Mouse (Mus musculus): ENCODE results near the gene Hpgd. TPM values are rescaled to one million over a fixed set of nuclear protein-coding genes. Genes with fewer than 3 reads are reported as not detected.
"Not testable (repeated sequence)": the region's sequence is repeated elsewhere in the genome, so short reads cannot be mapped to it uniquely, and the experiment has no call there.

Hpgd gene
- polyA plus RNA-seq (2012; rRNA removed), result 10.0 and 15.0 TPM in 2 replicates

DNA sequence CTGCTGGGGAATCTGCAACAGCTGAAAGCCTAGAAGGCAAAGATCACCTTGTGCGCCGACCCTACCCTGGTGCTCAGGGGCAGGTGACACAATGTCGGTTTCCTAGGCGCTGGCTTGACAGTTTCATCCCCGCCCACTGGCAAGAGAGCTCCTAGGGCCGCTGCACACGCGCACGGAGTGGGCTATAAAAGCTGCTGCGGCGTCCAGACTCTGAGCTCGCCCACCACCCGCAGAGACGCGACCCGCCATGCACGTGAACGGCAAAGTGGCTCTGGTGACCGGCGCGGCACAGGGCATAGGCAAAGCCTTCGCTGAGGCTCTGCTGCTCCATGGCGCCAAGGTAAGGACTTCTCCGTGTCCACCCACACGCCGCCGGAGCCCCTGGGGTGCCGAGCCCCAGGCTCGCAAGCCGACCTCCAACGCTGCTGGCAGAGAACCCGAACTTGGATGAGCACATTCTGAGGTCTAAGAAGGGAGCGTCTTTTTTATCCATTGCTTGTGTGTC is at the start of gene Hpgd:
Gene Hpgd (plus strand): TSS at position 213 of the 505 bp plus-strand sequence.
- peak in 1 of 2 experiments; percentile 17 for DNase-seq (ENCODE audit: extremely low spot score in 1 of 2, low spot score in 1 of 2)

DNA sequence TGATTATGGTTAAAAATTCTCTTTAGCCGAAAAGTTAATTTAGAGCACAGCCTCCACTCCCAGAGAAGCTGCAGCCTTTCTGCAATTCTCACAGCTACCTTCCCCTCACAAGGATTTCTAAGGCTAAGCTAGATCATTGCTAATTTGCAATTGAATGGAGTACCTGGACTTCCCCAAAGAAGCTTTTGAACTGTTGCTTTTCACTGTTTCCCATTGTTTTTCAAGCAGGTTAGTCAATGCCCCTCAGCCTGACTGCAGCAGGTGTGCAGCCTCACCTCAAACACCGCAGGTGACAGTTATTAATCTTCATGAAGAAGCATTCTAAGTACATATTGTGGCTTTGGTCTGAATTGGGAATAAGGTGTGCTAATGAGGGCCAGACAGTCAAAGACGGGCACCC is 42.7 kb upstream of the Hpgd start:
- DNase-seq (ENCODE audit: extremely low spot score in 1 of 2, low spot score in 1 of 2), result not testable (repeated sequence)

DNA sequence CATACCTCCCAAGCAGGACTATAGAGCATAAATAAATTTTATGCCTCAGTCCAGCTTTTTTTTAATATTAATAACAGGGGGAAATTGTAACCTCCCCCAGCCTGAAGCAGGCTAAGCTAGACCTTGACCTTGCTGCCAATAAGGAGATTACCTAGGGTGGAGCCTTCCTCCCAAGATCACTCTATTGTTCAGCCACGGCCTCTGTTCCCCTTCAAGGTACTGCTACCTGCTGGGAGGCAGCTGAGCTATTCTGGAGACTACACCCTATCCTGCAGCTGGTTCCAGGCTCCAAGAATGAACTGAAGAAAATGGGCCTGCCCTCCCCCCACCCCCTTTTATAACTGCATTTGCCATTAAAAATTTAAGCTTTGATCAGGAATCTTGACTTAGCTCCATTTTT is 42.1 kb upstream of the Hpgd start:
- no peak for DNase-seq (ENCODE audit: extremely low spot score in 1 of 2, low spot score in 1 of 2)

DNA sequence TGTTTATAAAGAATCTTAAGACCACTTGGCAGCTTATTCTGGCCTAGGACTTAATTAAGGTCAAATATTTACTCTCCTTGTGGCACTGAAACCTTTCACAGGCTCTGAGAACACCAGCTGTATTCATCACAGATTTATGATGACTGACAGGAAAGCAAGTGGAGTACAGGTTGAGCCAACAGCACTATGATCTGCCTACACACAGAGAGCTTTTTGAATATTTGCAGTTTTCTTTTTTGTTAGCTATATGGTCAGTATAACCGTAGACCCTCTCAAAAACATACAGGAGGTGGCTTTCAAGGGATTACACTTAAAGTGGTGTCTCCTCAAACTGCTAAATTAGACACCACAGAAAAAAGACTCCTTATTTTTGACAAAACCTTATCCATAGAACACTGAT is 33.2 kb upstream of the Hpgd start:
- no peak for DNase-seq (ENCODE audit: extremely low spot score in 1 of 2, low spot score in 1 of 2)

DNA sequence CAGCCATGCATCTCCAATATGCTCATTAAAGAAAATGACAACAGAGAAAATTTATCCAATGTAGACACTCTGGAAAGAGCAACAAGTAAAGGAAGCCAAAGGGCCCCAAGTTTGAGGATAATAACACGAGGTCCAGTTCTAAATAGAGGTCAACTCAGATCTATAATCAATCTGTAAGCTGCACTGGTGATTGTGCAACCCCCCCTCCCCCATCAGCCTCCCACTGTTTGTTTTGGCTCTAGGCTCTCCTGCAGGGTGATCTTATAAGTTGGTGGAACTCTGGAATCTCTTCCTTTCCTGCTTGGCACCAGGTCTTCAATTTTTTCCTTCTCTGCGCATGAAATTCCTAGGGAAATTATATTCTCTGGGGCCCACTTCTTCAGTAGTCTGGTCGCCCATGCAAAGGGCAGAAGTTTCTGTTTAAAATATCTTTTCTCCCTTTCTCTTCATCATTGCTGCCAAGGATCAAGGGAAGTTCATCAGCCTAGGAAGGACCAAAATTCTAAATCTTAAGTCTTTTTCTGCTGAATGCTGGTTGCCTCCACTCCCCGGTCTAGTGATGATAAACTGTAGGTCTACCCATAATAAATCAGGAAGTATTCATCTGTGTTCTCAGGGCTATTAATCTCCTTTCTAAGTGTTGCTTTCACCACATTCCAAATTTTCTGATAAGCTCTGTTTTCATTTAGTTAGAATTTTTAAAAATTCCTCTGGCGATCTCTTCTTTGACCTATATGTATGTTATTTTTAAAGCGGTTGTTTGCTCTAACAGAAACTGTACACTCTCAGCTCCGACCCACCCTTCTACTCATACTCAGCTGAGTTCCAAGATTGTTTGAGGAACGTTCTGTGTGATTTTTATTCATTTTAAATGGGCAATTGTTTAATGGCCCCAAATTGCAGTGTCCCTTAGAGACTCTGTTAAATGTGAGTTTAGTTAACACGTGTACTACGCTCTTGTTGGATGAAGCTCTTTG is 24.4 kb upstream of the Hpgd start:
- no peak for DNase-seq (ENCODE audit: extremely low spot score in 1 of 2, low spot score in 1 of 2)

DNA sequence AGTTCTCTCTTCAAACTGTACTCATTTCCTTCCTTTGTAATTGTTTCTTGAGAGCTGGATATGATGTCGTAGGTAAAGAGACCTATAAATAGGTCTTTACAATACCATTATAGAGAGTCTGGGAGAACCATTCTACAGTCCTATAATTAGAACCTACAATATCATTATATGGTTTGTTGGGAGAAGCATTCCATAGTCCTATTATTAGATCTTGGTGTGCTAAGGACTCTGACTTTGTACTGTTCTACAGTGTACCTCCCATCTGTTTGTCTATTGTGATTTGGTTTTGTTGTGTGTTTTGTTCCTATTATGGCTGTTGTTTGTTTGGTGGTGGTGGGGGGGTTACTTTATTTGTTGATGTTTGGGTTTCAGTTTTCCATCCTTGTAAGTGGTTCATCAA is 21.5 kb upstream of the Hpgd start:
- DNase-seq (ENCODE audit: extremely low spot score in 1 of 2, low spot score in 1 of 2), result no peak

DNA sequence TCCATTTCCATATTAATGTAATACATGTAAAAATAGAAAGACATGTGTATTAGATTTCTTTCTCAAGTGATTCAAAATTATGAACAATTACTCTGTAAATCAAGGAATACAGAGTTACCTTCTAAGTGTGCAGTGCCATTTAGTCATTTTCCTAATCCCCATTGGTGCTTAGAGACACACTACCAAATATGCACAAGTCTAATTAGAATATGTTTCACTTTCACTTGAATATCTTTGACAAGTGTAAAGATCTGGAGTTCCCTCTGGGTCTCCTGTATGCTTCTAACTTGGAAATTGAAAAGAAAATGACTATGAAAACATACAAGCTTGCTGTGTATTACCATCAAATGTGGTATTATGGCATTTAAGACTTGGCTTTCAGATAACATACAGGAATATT is 19.1 kb upstream of the Hpgd start:
- DNase-seq (ENCODE audit: extremely low spot score in 1 of 2, low spot score in 1 of 2), result no peak

DNA sequence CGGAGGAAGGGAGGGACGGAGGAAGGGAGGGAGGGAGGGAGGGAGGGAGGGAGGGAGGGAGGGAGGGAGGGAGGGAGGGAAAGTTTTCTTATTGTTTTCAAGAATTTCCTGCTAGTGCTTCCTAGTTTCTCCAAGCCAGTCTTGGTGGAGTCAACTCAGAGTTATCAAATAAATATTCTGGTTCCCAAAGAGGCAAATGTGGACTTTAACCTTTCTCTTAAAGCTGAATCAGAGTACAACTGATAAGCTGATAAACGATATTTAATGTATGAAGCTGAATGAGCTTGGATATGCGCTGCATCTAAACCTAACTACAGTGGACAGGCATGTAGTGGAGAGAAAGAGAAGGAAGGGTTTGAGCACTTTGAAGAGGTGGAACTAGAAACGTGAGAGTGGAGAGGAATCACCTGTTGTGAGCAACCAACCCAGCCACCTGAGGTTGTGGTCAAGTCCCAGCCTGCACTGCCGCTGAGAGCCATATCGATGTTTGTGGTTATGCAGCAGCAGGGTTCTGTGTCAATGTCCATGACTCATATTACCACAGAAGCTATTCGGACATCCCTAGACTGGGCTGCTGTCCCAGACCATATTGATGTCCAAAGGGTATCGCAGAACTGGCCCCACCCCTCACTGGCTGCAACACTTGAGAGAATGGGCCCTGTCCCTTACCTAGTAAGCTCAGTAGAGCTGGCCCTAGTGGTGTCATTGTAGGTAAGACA is 16.4 kb upstream of the Hpgd start:
- DNase-seq (ENCODE audit: extremely low spot score in 1 of 2, low spot score in 1 of 2), result no peak

DNA sequence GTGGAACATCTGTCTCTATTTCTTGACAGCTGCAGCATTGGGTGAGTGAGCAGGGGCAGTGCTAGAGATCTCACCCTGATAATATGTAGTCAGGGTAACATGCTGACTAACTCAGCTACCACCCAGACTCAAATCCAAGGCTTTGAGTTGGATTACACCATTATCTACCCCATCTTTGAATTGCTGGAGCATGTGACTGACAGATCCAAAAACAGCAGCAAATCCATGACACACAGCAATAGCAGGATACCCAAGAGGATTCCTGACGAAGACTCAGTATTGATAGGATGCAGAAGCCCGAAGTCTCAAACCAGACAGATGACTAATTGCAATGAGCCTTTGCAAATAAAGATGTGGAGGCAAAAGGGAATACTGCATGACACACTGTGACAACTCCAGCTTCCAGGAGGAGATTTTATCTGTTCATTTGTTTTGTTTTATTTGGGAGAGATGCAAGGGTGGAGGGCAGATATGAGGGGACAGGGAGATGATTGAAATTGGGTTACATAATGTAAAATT is 15.8 kb upstream of the Hpgd start:
- DNase-seq (ENCODE audit: extremely low spot score in 1 of 2, low spot score in 1 of 2), result no peak

DNA sequence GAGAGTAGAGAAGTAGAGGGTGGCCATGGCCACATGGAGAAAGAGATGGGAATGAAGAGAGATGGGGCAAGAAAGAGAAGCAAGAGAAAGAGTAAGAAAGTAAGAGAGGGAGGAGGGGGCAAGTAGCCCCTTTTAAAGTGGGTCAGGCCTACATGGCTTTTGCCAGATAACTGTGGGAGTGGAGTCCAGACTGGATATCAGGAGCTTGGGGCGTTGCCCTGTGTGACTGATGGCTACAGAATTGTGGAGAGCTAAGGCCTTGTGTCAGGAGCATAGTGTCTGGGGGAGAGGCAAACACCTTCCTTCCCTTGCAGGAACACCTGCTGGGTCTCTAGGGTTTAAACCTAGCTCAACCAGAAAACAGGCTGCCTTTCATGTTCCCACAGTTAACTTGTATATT is 10.4 kb upstream of the Hpgd start:
- DNase-seq (ENCODE audit: extremely low spot score in 1 of 2, low spot score in 1 of 2), result no peak

DNA sequence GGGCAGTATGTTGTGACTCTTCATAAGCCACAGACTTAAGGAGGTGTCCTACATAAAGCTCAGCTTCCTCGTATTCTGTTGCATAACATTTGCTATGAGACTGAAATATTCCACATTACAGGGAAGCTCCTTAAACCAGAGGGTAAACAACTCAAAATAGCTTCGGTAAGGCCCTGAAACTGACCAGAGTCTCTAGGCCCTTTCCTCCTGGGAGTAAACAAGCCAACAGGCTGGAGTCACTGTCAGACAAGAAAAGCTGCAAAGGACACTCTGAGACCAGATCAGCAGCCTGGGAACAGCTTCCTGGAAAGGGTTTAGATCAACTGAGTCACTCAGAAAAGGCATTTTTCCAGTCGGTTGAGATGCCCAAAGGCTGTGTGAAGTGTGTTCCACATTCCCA is 9.4 kb upstream of the Hpgd start:
- no peak for DNase-seq (ENCODE audit: extremely low spot score in 1 of 2, low spot score in 1 of 2)

DNA sequence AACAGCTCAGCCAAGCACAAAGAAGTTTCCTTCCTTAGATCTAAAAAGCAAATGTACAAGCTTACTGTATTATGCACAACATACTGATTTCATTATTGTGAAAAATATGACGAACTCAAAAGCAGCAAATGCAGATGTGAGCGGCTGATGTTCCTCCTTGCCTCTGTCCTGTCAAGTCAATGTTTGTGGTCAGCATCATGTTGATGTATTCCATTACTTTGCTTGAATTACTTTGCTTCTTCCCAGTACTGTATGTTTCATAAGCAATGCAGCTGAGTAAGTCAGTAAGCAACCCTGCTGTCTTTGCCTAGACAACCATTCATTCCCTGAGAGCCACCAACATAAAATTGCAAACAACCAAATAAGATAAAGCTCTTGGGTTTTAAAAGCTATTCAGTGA is 7.7 kb upstream of the Hpgd start:
- no peak for DNase-seq (ENCODE audit: extremely low spot score in 1 of 2, low spot score in 1 of 2)

DNA sequence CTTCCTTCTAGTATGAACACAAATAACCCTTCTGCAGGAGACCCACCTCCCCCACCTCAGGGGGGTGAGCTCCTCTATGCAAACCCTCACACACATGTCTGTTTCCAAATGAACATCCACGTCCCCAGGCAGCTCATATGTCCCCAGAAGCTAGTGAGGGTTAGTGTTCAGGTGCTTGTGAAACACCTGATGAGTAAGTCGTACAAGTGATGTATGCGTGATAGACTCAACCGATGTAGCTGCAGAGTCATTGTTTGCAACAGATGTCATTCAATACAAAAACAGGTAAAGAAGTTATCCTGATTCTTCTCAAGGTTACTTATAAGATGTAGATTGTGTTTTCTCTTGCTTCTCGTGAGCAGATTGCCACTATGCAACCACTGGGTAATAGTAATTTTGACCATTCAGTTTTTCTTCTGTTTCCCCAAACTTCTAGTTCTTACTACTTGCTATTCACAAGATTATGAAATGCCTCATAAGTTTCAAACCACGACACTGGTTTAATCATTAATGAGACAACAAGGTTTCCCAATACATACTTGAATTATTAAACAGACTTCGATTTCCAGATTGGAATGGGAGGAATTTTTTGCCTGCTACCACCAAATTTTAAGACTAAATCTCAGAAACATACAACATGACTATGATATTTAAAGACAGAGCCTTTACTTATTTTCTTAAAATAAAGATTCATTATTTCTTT is 6.9 kb upstream of the Hpgd start:
- no peak for DNase-seq (ENCODE audit: extremely low spot score in 1 of 2, low spot score in 1 of 2)

DNA sequence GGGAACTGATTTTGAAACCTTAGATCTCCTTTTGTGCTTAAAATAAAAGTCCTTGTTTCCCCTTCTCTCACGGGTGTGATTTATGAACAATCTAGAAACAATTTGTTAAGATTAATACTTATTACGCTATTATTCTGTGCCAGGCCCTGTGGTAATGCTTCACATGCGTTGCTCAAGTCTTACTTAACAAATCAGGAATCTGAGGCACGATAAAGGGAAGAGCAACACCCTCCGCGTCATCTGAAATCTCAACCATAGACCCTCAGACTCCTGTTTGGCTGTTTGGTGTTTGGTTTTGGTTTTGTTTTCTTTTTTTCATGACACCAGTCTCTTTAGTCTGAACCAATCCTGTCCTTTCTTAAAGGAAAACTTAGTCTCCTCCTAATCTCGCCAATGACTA is 2.1 kb upstream of the Hpgd start:
- no peak for DNase-seq (ENCODE audit: extremely low spot score in 1 of 2, low spot score in 1 of 2)

DNA sequence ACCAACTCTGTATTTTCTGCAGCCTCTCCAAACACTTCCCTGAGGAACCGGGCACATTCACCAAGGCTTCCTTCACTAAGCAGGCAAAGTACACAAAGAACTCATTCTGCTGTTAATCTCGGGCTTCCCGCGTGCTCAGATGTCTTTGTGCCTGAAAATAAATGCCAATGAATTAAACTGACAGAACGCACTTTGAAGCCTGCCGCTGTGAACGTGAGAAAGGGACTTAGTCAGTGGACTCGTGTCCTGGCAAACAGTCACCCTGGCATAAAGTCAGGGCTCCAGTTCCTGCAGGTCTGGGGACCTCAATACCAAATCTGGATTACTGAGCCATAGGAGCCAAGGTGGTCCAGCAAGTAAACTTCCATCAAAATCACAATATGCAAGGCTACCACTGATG is 905 bp upstream of the Hpgd start:
- no peak for DNase-seq (ENCODE audit: extremely low spot score in 1 of 2, low spot score in 1 of 2)

DNA sequence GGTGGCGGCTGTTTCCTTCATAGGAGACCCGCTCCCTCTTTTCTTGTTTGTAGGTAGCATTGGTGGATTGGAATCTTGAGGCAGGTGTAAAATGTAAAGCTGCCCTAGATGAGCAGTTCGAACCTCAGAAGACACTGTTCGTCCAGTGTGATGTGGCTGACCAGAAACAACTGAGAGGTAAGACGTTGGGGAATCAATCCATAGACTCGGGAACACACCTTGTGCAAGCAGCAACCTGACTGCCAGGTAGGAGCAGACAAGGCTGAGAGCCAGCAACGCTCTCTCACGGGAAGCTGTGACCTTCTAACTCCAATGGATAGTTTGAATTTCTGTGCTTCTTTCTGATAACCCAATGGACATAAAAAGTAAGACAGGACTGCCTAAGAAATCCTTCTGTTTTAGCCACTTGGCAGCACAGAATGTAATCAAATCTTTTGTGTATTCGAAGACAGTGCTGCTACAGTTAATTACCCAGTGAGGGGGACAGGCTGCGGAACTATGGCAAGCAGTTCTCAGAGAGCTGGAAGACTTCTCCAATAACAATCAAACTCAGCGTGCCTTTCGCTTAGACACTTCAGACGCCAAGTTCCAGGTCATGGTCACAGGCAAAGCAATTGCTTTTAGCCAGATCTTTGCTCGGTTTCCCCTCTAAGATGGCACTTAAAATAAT is 636 bp downstream of the Hpgd start:
- DNase-seq (ENCODE audit: extremely low spot score in 1 of 2, low spot score in 1 of 2), result no peak

DNA sequence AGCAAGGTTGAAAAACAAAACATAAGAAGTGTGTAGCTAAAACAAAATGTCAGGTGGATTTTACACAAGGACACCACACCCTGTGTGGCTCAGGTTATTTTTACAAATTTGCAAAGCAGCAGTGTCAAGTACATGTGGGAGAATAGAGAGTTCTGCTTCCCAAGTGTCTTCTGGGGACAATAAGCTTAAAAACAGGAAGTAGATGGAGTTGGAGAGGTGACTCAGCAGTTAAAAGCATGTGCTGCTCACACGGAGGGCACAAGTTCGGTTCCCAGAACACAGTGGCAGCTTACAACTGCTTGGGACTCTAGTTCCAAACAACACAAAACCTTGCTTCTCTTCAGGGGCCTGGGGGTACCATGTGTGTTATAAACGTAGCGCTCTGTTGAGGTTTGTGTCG is 5.0 kb downstream of the Hpgd start:
- no peak for DNase-seq (ENCODE audit: extremely low spot score in 1 of 2, low spot score in 1 of 2)

DNA sequence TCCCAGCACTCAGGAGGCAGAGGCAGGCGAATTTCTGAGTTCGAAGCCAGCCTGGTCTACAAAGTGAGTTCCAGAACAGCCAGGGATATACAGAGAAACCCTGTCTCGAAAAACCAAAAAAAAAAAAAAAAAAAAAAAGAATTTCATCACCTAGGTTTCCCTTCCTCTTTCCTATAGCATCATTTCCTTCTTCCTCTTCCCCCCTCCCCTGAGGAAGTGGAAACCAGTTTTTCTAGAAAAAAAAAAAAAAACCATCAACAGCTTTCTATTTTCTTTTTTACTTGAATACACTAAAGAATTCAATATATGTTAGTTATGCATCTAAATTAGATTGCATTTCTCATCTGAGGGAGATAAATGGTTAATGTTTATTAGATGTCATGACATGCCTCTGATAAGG is 6.9 kb downstream of the Hpgd start:
- not testable (repeated sequence) for DNase-seq (ENCODE audit: extremely low spot score in 1 of 2, low spot score in 1 of 2)

DNA sequence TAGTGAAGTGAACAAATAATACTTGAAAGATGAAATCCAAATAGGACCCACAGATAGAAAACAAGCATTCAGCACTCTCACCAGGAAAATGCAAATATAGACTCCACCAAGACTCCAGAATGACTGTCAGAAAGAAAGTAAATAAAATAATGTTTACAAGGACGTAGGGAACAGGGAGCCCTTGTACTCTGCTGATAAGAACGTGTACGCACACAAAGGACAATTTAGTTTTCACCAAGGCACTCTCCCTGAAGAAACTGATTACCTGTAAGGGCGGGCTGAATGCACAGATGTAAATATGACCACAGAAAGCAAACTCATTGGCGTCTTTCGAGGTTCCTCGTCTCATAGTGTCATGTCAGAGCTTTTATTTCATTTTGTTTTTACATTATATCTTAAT is 10.2 kb downstream of the Hpgd start:
- DNase-seq (ENCODE audit: extremely low spot score in 1 of 2, low spot score in 1 of 2), result no peak

DNA sequence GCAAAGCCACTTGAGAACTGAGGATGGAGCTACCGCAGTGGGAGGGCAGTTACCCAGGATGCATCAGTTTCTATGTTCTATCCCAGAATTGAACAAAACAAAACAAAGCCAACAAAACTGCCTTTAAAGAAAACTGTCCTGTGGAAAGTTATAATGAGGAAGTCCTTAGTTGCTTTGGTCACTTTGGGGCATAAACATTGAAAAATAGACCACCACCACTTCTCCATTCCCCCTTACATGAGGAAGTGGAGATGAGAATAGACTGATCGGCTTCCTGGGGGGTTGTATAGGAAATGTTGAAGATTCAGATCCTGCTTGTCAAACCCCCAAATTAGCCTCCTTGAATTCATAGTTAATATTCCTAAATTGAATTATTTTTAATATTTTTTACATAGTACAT is 19.2 kb downstream of the Hpgd start:
- no peak for DNase-seq (ENCODE audit: extremely low spot score in 1 of 2, low spot score in 1 of 2)

Measured in frontal cortex, adult 2 months (tissue).